Mouse (Mus musculus) thymus, adult 18-20 months (tissue): Measurements from ENCODE around the gene Siah3.

Source experiments
- DNase-seq, 2 experiments: peaks; one replicate each; pipeline ENCODE4 v3.0.0; 2022; ENCODE audit warnings: mixed read lengths in 2 of 2

Gene Siah3

GRCm38 (mm10) chr14:75525376-75526145 is 69.8 kb downstream of the Siah3 start:
- DNase-seq, result no peak

- no peak for DNase-seq
Measured at GRCm38 (mm10) chr14:75527464-75528190, 71.8 kb downstream of the Siah3 start.

- DNase-seq, result no peak
Measured at GRCm38 (mm10) chr14:75530815-75531353, 75.1 kb downstream of the Siah3 start.

GRCm38 (mm10) chr14:75539205-75539604 is 83.4 kb downstream of the Siah3 start:
- DNase-seq, result no peak

GRCm38 (mm10) chr14:75540216-75540995 is 84.6 kb downstream of the Siah3 start:
- DNase-seq, result no peak

- no peak for DNase-seq
Measured at GRCm38 (mm10) chr14:75540996-75541350, 85.2 kb downstream of the Siah3 start.

GRCm38 (mm10) chr14:75541731-75542130 is 85.9 kb downstream of the Siah3 start:
- no peak for DNase-seq

GRCm38 (mm10) chr14:75561577-75562331 is 106.0 kb downstream of the Siah3 start:
- DNase-seq, result no peak

- DNase-seq, result no peak
Measured at GRCm38 (mm10) chr14:75565534-75566140, 109.9 kb downstream of the Siah3 start.

GRCm38 (mm10) chr14:75566303-75566702 is 110.5 kb downstream of the Siah3 start:
- DNase-seq, result no peak

GRCm38 (mm10) chr14:75579010-75579409 is 123.2 kb downstream of the Siah3 start:
- no peak for DNase-seq
